Mouse (Mus musculus) MN1 (cell line): Measurements from ENCODE around the gene Ric8b.

Experiments used
- DNase-seq: peaks from one replicate; pipeline ENCODE4 v3.0.0-alpha.2; 2016; ENCODE audit warnings: low spot score

Ric8b gene

GRCm38 (mm10) chr10:84960380-84960930 lies 43.0 kb downstream of the Ric8b start:
- DNase-seq = no peak

- no peak for DNase-seq
These were observed 45.7 kb downstream of the Ric8b start for GRCm38 (mm10) chr10:84963126-84963525.

GRCm38 (mm10) chr10:84963726-84964125 lies 46.3 kb downstream of the Ric8b start:
- DNase-seq = peak; percentile 14

GRCm38 (mm10) chr10:84966542-84966941 lies 49.1 kb downstream of the Ric8b start:
- DNase-seq = no peak

DNA sequence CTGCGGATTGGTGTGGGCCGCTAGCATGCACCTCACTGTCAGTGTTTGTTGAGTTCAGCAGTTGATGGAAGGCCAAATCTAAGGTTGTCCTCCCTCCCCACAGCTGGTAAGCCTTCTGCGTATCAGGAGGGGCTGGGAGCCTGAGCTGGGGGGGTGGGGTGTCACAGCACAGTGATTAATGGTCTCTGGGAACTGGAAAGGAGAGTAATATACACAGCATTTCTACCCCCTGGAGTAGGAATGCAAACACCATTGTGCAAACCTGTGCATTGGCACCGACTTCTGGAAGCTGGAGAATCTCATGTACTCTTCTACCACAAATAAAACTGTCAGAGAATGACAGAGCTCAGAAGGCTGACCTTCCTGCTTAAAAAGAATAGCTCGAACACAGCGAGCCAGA lies 50.2 kb downstream of the Ric8b start:
- DNase-seq = no peak

- DNase-seq = no peak
These were observed 51.7 kb downstream of the Ric8b start for GRCm38 (mm10) chr10:84968852-84969704.

DNA sequence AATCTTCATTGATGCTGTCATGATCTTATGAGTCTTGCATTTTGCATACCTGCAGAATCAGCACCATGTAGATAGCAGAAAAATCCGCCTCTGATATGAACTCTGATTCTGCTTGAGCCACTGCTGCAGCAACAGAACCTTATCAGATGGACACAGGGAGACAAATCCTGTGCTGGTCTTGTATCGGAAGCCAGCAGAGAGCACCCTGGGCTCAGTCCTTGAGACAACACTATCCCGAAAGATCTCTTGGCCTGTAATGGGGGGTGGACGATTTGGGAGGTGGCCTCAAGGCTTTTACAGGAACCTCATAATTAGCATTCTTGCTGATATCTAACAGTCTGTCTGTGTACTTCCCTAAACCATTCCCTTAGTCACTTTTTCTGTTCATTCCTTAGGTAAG lies 57.8 kb downstream of the Ric8b start:
- no peak for DNase-seq

DNA sequence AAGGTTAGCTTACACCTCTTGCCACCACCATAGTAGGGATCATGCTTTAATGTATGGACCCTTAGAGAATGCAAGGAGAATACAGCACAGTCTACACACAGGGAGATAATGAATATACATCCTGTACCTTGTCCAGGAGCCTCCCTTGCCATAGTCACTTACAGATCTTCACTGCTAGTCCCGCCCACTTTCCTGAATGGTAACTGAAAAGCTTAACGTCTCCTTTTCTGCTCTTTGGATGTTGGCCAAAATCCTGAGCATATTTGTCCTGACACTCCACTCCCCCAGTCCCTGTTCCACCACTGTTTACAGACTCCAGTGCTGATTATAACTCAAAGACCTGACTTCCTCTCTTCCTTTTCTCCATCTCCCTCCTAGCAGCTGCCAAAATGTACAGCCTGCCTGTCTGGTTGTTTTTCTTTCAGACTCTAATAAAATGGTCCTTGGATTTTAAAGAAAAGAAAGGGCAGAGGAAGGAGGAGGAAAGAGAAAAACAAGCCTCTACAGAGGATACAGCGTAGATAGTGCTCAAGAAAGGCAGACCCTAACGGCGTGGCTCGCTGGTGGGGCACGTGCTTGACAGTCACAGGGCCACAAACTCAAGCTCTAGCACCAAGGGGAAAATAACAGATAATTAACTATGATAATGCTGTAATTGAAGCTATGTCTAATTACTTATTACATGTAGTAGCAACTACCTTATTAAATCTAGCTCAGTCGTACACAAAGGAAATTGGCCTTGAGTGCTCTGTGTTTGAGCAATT lies 59.4 kb downstream of the Ric8b start:
- DNase-seq = peak; percentile 61

DNA sequence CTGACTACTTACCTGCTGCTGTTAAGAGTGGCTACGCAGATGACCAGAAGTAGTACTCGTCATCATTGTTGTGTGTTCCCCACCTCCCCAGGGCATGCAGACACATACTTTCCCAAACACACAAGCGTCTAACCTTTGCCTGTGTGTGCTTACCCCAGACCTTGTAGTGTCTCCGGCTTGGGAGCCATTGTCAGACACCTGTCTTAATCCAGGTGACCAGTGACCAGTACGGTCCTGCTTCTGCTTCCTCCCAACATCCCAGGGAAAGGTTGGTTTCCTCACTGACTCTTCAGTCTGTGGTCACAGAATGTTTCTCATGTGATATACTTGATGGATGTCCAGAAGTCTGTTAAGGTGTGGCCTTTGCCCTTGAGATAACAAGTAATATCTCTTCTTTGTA lies 62.9 kb downstream of the Ric8b start:
- DNase-seq = no peak

DNA sequence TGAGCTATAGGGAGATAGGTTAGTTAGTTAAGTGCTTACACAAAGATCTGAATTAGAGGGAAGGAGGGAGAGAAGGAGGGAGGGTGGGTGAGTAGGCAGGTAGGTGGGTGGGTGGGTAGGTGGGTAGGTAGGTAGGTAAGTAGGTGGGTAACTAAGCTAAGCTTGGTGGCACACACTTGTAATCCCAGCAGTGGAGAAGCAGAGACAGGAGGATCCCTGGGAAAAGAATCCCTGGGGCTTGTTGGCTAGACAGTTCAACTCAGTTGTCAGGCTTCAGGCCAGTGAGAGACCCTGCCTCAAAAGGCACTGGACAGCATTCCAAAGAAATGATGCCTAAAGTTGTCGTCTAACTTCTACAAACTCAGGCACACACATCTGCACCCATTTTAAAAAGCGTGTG lies 64.0 kb downstream of the Ric8b start:
- no peak for DNase-seq

DNA sequence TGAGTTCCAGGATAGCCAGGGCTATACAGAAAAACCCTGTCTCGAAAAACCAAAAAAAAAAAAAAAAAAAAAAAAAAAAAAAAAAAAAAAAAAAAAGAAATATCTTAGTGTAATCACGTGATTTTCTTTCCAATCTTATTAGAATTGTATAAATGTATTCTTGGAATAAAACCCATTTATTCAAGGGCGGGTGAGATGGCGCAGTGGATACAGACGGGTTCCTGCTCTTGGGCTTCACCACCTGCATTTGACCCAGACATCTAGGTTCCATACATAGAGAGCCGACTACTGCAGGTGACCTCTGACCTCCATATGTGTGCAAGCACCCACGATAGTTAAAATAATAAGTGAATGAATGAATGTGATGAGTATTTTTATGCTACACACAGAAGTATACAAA lies 65.3 kb downstream of the Ric8b start:
- DNase-seq = no peak

DNA sequence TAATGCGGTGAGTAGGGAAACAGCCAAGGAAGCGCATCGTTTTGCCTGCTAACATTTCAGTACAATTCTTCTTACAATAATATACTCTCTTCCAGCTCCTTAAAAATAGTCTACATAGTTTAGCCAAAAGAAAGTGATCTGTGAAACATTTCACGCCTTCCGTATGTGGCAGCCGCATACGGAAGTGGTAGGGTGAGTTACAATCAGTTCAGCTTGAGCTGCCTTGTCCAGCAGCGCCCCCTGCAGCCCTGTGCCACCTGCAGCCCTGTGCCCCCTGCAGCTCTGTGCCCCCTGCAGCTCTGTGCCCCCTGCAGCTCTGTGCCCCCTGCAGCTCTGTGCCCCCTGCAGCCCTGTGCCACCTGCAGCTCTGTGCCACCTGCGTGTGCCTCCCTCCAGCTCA lies 68.5 kb downstream of the Ric8b start:
- no peak for DNase-seq

DNA sequence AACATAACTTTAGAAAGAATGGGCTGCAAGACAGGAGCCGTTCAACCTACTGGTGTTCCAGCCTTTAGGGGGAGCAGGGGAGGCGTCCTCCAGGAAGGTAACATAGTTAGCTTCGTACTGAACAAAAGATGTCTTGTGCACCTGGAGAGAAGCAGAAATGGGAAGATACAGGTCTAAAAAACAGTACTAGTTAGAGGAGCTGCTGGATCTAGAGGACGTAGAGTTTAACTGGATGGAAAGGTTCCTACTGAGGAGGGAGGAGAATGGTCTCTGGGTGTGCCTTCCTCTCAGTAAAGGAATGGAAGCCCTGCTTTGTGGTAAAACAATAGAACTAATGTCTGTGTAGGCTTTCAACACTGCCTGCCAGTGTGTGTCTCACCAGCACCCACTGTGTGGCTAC lies 70.2 kb downstream of the Ric8b start:
- DNase-seq = no peak

DNA sequence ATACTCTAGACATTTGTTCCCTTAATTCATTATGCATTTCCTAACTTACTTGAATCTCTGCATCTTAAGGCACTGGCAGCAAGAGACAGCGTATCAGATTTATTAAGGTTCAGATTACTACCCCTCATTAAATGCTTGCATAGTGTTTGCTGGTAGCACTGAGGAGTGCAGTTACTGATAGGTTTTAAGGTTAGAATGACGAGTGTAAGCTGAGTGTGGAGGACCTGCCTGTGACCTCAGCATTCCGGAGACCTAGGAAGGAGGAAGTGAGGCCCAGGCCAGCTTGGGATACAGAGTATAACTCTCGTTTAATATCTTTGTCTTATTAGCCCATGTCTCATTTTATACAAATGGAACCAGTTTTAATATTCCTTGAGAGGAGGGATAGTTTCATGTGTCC lies 71.2 kb downstream of the Ric8b start:
- no peak for DNase-seq

- no peak for DNase-seq
These were observed 76.9 kb downstream of the Ric8b start for GRCm38 (mm10) chr10:84994346-84994745.

GRCm38 (mm10) chr10:84994971-84995370 lies 77.6 kb downstream of the Ric8b start:
- no peak for DNase-seq

- DNase-seq = no peak
These were observed 79.0 kb downstream of the Ric8b start for GRCm38 (mm10) chr10:84996366-84996765.

DNA sequence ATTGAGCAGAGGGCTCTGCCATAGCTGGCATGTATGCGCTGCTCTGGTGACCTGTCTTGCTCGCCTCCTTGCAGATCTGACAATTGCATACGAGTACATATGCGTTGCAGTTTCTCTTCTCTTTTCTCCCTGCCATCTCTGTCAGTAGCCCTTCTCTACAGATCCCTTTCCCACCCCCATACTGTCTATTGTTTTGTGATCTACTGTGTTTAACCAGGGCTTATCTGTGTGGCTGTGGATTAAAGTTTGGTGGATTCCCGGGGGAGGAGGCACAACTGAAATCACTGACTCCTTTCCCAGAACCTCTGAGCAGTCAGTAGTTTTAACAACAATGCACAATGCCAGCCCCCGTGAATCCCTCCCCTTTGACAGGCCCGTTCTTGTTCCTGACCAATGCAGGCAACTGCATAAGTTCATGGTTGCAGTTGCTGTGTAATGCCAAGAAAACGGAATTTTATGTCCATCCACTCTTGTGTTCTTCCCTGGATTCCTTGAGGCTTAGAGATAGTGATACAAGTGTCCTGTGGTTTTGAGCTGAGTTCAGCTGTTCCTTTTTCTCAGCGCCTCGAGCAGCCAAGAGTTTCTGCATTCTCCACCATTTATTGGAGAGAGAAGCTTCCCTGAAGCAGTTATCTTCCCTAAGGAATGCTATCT lies 80.3 kb downstream of the Ric8b start:
- no peak for DNase-seq

DNA sequence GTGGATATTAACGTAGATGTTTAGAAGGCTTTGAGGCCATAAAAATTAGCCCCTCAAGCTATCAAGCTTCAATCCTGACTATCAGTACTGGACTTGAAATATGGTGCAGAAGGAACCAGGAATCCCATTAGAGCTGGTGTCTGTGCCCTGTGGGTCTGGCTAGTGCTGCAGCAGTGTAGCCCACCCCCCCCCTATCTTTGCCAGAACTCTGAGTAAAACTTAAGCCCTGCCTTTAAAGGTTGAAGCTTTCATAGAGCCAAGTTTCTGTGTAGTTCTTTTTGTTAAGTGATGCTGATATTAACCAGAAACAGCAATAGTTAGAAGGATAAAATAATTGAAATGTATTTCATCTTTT lies 80.8 kb downstream of the Ric8b start:
- no peak for DNase-seq

- DNase-seq = no peak
These were observed 84.5 kb downstream of the Ric8b start for GRCm38 (mm10) chr10:85001920-85002319.

DNA sequence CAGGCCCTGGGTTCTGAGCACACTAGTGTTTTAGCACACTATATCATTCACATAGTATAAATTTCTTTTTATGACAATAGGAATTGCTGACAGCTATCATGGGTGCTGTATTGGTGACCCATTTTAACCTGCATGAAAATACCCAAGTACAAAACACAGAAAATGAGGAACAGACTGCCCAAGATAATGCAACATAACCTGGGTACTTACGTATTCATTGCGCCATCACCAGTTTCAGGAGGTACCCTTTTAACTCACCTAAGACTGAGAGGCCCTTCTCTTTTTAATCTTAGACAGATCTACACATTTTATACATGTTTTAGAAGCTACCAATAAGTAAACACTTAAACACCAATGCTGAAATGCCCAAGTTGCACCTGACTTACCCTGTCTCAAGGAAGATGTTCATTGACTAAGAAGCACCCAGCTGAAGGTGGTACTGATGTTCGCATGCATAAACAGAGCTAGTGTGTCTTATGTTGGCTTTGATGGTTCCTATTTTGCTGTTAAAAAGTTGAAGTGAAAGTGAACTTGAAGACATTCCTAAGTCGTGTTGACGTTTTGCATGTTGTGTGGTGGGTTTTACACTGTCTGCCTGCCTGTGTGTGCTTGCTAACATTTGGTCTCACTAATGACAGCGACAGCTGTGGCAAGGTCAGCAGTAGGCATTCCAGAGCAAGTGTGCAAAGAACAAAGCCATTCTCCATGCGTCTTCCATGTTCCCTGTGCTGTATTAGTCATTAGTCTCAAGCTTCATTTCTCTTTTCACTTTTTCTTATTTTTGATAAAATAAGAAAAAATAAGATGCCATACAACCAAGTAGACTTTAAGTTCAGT lies 86.0 kb downstream of the Ric8b start:
- no peak for DNase-seq
